Mouse (Mus musculus) heart, adult 2 months (tissue): ENCODE results near the gene 9530077C05Rik.

Source experiments
- CTCF ChIP-seq: fragments of 200-600 bp; IDR thresholded peaks from 2 replicates; pipeline ENCODE4 v1.8.1; 2022; ENCODE audit warnings: antibody characterized with exemption, mild to moderate bottlenecking, moderate library complexity
- EP300 ChIP-seq: fragments of 200-500 bp; IDR thresholded peaks from 2 replicates; pipeline ENCODE4 v1.6.1; 2011; ENCODE audit warnings: low read depth, low read length, control low read depth; ENCODE audit not compliant: insufficient read depth
- POLR2A ChIP-seq: fragments of 200-500 bp; IDR thresholded peaks from 2 replicates; pipeline ENCODE4 v1.6.1; 2011; ENCODE audit warnings: mild to moderate bottlenecking, low read depth, low read length, control low read depth; ENCODE audit not compliant: insufficient read depth

- TF ChIP-seq POLR2A, result no peak
- TF ChIP-seq CTCF, result no peak
- no peak for TF ChIP-seq EP300
These were observed 25.4 kb upstream of the 9530077C05Rik start for GRCm38 (mm10) chr9:22385890-22386289.
